Mouse (Mus musculus) MEL (cell line): ENCODE measurements around the gene Sox3. TPM values are rescaled to one million over a fixed set of nuclear protein-coding genes. Genes with fewer than 3 reads are reported as not detected.

Experiments
- DNase-seq: peaks from one replicate; pipeline ENCODE4 v3.0.0; 2011; ENCODE audit warnings: low read depth, low spot score
- H3K27ac ChIP-seq: 2 replicates; pipeline ENCODE4 v1.5.1; 2012; ENCODE audit warnings: low read depth, mild to moderate bottlenecking, control low read depth, low read length, moderate library complexity; ENCODE audit not compliant: control insufficient read depth
- H3K27me3 ChIP-seq, 2 experiments: fragments of 150-350 bp in 1 of 2; sonication (generic) in 1 of 2; 2 replicates each; pipeline ENCODE4 v1.6.1; 2012; ENCODE audit warnings: low read length in 2 of 2, mild to moderate bottlenecking in 2 of 2, improper control_type of control experiment in 1 of 2, moderate library complexity in 1 of 2; ENCODE audit not compliant: insufficient read depth in 2 of 2, control insufficient read depth in 1 of 2
- H3K36me3 ChIP-seq, 2 experiments: 2 replicates each; pipeline ENCODE4 v1.6.1; 2012 to 2014; ENCODE audit warnings: low read length in 2 of 2, improper control_type of control experiment in 1 of 2, inconsistent platforms in 1 of 2, mild to moderate bottlenecking in 1 of 2; ENCODE audit not compliant: insufficient read depth in 2 of 2, control insufficient read depth in 1 of 2
- H3K4me1 ChIP-seq, 2 experiments: fragments of 150-350 bp in 1 of 2; sonication (generic) in 1 of 2; 2 replicates each; pipeline ENCODE4 v1.6.1; 2012; ENCODE audit warnings: low read length in 2 of 2, improper control_type of control experiment in 1 of 2, mild to moderate bottlenecking in 1 of 2; ENCODE audit not compliant: insufficient read depth in 2 of 2, control insufficient read depth in 1 of 2
- H3K4me3 ChIP-seq, 2 experiments: fragments of 150-350 bp in 1 of 2; sonication (generic) in 1 of 2; 2 replicates each; pipeline ENCODE4 v1.5.1; 2012; ENCODE audit warnings: low read depth in 2 of 2, low read length in 2 of 2, mild to moderate bottlenecking in 2 of 2, moderate library complexity in 2 of 2, control low read depth in 1 of 2, improper control_type of control experiment in 1 of 2; ENCODE audit not compliant: control insufficient read depth in 1 of 2, insufficient read depth in 1 of 2
- H3K79me2 ChIP-seq: 2 replicates; pipeline ENCODE4 v1.6.1; 2012; ENCODE audit warnings: mild to moderate bottlenecking, low read length, moderate library complexity; ENCODE audit not compliant: control insufficient read depth, poor library complexity, insufficient read depth
- H3K9ac ChIP-seq: 2 replicates; pipeline ENCODE4 v1.6.1; 2012; ENCODE audit warnings: low read depth, mild to moderate bottlenecking, control low read depth, low read length, moderate library complexity; ENCODE audit not compliant: control insufficient read depth, poor library complexity, severe bottlenecking
- H3K9me3 ChIP-seq: fragments of 150-350 bp; sonication (generic); replicated peaks from 2 replicates; pipeline ENCODE4 v1.6.1; 2012; ENCODE audit warnings: mild to moderate bottlenecking, low read length, improper control_type of control experiment, moderate library complexity; ENCODE audit not compliant: insufficient read depth
- CHD1 ChIP-seq: IDR thresholded peaks from 2 replicates; pipeline ENCODE4 v1.6.1; 2012; ENCODE audit warnings: low read depth, mild to moderate bottlenecking, inconsistent platforms, low read length, improper control_type of control experiment
- GATA1 ChIP-seq: IDR thresholded peaks from 2 replicates; pipeline ENCODE4 v1.6.1; 2011; ENCODE audit warnings: low read depth, low read length, improper control_type of control experiment
- HCFC1 ChIP-seq: IDR thresholded peaks from 2 replicates; pipeline ENCODE4 v1.6.1; 2012; ENCODE audit warnings: low read depth, mild to moderate bottlenecking, inconsistent platforms, low read length, improper control_type of control experiment, moderate library complexity
- KAT2A ChIP-seq: conservative IDR thresholded peaks from 2 replicates; pipeline ENCODE4 v1.6.1; 2012; ENCODE audit warnings: low read depth, low read length, improper control_type of control experiment, inconsistent platforms
- MAZ ChIP-seq: IDR thresholded peaks from 2 replicates; pipeline ENCODE4 v1.6.1; 2012; ENCODE audit warnings: low read depth, mild to moderate bottlenecking, inconsistent platforms, low read length, improper control_type of control experiment
- MEF2A ChIP-seq: IDR thresholded peaks from 2 replicates; pipeline ENCODE4 v1.6.1; 2014; ENCODE audit warnings: low read depth, mild to moderate bottlenecking, inconsistent platforms, low read length, improper control_type of control experiment; ENCODE audit not compliant: poor library complexity, insufficient replicate concordance, severe bottlenecking; ENCODE audit errors: extremely low read depth
- MXI1 ChIP-seq: IDR thresholded peaks from 2 replicates; pipeline ENCODE4 v1.6.1; 2011; ENCODE audit warnings: mild to moderate bottlenecking, low read depth, low read length, improper control_type of control experiment
- MYB ChIP-seq: IDR thresholded peaks from 2 replicates; pipeline ENCODE4 v1.6.1; 2011; ENCODE audit warnings: mild to moderate bottlenecking, low read depth, low read length, improper control_type of control experiment
- MYC ChIP-seq: IDR thresholded peaks from 2 replicates; pipeline ENCODE4 v1.6.1; 2011; ENCODE audit warnings: low read depth, mild to moderate bottlenecking, low read length, improper control_type of control experiment, moderate library complexity
- NRF1 ChIP-seq: IDR thresholded peaks from 2 replicates; pipeline ENCODE4 v1.6.1; 2014; ENCODE audit warnings: low read depth, mild to moderate bottlenecking, inconsistent platforms, low read length, improper control_type of control experiment, moderate library complexity; ENCODE audit not compliant: poor library complexity, insufficient read depth, severe bottlenecking
- POLR2A ChIP-seq, 2 experiments: IDR thresholded peaks; 2 replicates each; pipeline ENCODE4 v1.6.1; 2011 to 2012; ENCODE audit warnings: low read length in 2 of 2, mild to moderate bottlenecking in 2 of 2, control low read depth in 1 of 2, improper control_type of control experiment in 1 of 2, low read depth in 1 of 2, moderate library complexity in 1 of 2; ENCODE audit not compliant: control insufficient read depth in 1 of 2, insufficient read depth in 1 of 2, poor library complexity in 1 of 2
- POLR2AphosphoS2 ChIP-seq: IDR thresholded peaks from 2 replicates; pipeline ENCODE4 v1.6.1; 2011; ENCODE audit warnings: low read length, improper control_type of control experiment
- POLR2AphosphoS5 ChIP-seq: IDR thresholded peaks from 2 replicates; pipeline ENCODE4 v1.6.1; 2012; ENCODE audit warnings: low read depth, borderline replicate concordance, mild to moderate bottlenecking, inconsistent platforms, low read length, moderate library complexity, mixed read lengths
- RAD21 ChIP-seq: IDR thresholded peaks from 2 replicates; pipeline ENCODE4 v1.6.1; 2011; ENCODE audit warnings: mild to moderate bottlenecking, low read depth, low read length, improper control_type of control experiment
- TAL1 ChIP-seq: IDR thresholded peaks from 2 replicates; pipeline ENCODE4 v1.6.1; 2012; ENCODE audit warnings: mild to moderate bottlenecking, inconsistent platforms, low read length, moderate library complexity, mixed read lengths
- TCF12 ChIP-seq: IDR thresholded peaks from 2 replicates; pipeline ENCODE4 v1.6.1; 2014; ENCODE audit warnings: low read depth, mild to moderate bottlenecking, inconsistent platforms, low read length, improper control_type of control experiment, moderate library complexity
- UBTF ChIP-seq: IDR thresholded peaks from 2 replicates; pipeline ENCODE4 v1.6.1; 2012; ENCODE audit warnings: low read depth, mild to moderate bottlenecking, inconsistent platforms, low read length, improper control_type of control experiment, moderate library complexity, borderline replicate concordance; ENCODE audit not compliant: insufficient read depth
- USF1 ChIP-seq: IDR thresholded peaks from 2 replicates; pipeline ENCODE4 v1.6.1; 2014; ENCODE audit warnings: low read depth, mild to moderate bottlenecking, inconsistent platforms, low read length, improper control_type of control experiment, moderate library complexity
- ZMIZ1 ChIP-seq: IDR thresholded peaks from 2 replicates; pipeline ENCODE4 v1.6.1; 2012; ENCODE audit warnings: low read depth, mild to moderate bottlenecking, inconsistent platforms, low read length, improper control_type of control experiment, moderate library complexity
- polyA plus RNA-seq, 2 experiments: library from polyadenylated mRNA; stranded (reverse) in 1 of 2; unstranded in 1 of 2; fragments of >175 nt in 1 of 2; fragments of >200 nt in 1 of 2; gene quantifications; 2 replicates each; pipeline versions ENCODE4 v1.2.1 to v1.2.4; 2012; ENCODE audit warnings: low replicate concordance in 2 of 2, low read depth in 1 of 2; ENCODE audit not compliant: insufficient read length in 2 of 2, insufficient read depth in 1 of 2, missing spikeins in 1 of 2
- total RNA-seq: library from RNA; depleted of rRNA; stranded (reverse); fragments of 300-350 nt; gene quantifications from 2 replicates; pipeline ENCODE4 v1.2.3, GENCODE M21; 2012; rRNA removed

The Sox3 gene
- not detected in 2 replicates for total RNA-seq
- polyA plus RNA-seq = not detected

GRCm38 (mm10) chrX:60892801-60893681, at the start of gene Sox3:
Gene Sox3 (minus strand): TSS chrX:60893430.
- H3K9me3 ChIP-seq = no peaks in the 10 kb centered on the region
- no peaks in the 10 kb centered on the region for H3K79me2 ChIP-seq
- TF ChIP-seq TAL1 = no peak
- TF ChIP-seq UBTF = no peak
- TF ChIP-seq USF1 = no peak
- TF ChIP-seq ZMIZ1 = no peak
- TF ChIP-seq MYC = no peak
- no peak for TF ChIP-seq MYB
- DNase-seq = no peak
- H3K27ac ChIP-seq = no peak within 1 kb of the TSS
- H3K9ac ChIP-seq = no peak within 1 kb of the TSS
- no peak within 1 kb of the TSS for H3K4me3 ChIP-seq
- H3K4me1 ChIP-seq = no peaks in the 10 kb centered on the region
- H3K36me3 ChIP-seq = no peaks in the 10 kb centered on the region
- H3K27me3 ChIP-seq = no peaks in the 10 kb centered on the region

GRCm38 (mm10) chrX:60940225-60940624, 47.0 kb upstream of the Sox3 start:
- TF ChIP-seq POLR2A (IDR thresholded peaks at IDR 0.05; ENCODE audit: control insufficient read depth in 1 of 2, insufficient read depth in 1 of 2, low read depth in 1 of 2, low read length in 2 of 2, poor library complexity in 1 of 2) (no peak), MYB (no peak), RAD21 (no peak), MEF2A (no peak), MYC (no peak), MAZ (no peak), NRF1 (no peak), POLR2AphosphoS2 (no peak), POLR2AphosphoS5 (no peak), UBTF (no peak), CHD1 (no peak), HCFC1 (no peak), MXI1 (no peak), TCF12 (no peak), KAT2A (no peak), GATA1 (no peak)
- no peaks in the 10 kb centered on the region for H3K36me3 ChIP-seq
- H3K4me1 ChIP-seq = no peaks in the 10 kb centered on the region
- no peaks in the 10 kb centered on the region for H3K9me3 ChIP-seq
- no peaks in the 10 kb centered on the region for H3K27me3 ChIP-seq
- H3K79me2 ChIP-seq = no peaks in the 10 kb centered on the region
- no peak overlapping the region for H3K4me3 ChIP-seq
- no peak overlapping the region for H3K9ac ChIP-seq
- no peak overlapping the region for H3K27ac ChIP-seq
- no peak for DNase-seq
